Mouse (Mus musculus) hematopoietic stem cell, adult 5-6 weeks (primary cell): ENCODE results near the gene Lekr1. TPM values are rescaled to one million over a fixed set of nuclear protein-coding genes. Genes with fewer than 3 reads are reported as not detected.

Experiments used
- ATAC-seq, 2 experiments: fragments of 125-278 bp in 1 of 2; replicated peaks in 1 of 2; 2 replicates each; pipeline ENCODE4 v1.8.0; 2016 to 2017; ENCODE audit warnings: inconsistent platforms in 2 of 2, mild to moderate bottlenecking in 2 of 2, moderate number of reproducible peaks in 2 of 2, low read depth in 1 of 2, moderate TSS enrichment in 1 of 2; ENCODE audit not compliant: low FRiP score in 2 of 2, poor library complexity in 2 of 2, severe bottlenecking in 2 of 2, insufficient read depth in 1 of 2, low TSS enrichment in 1 of 2
- total RNA-seq: library from RNA; stranded (forward); fragments of 172-1452, 232-1000 nt; gene quantifications from 2 replicates; pipeline ENCODE4 v1.2.3, GENCODE M21; 2017

Lekr1 gene
- total RNA-seq, 1 experiment from 2014 or later = 6.1 TPM

DNA sequence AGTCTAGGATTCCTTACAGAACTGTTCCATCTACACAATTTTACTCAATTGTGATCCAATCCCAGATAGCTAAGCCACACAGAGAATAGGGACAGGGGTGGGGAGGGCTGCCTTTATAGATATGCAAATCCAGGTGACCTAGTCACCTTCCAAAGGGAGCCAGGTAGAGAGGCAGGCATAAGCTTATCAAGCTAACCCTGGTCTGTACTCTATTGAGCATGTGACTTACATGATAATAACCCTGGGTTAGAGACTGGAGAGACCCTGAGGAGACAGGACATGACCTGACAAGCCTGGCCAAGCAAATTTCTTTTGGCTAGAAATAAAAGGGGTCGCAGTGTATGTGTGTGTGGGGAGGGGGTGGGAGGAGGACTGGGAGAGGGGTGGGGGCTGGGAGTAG, 17.1 kb upstream of the Lekr1 start:
- ATAC-seq = no peak

DNA sequence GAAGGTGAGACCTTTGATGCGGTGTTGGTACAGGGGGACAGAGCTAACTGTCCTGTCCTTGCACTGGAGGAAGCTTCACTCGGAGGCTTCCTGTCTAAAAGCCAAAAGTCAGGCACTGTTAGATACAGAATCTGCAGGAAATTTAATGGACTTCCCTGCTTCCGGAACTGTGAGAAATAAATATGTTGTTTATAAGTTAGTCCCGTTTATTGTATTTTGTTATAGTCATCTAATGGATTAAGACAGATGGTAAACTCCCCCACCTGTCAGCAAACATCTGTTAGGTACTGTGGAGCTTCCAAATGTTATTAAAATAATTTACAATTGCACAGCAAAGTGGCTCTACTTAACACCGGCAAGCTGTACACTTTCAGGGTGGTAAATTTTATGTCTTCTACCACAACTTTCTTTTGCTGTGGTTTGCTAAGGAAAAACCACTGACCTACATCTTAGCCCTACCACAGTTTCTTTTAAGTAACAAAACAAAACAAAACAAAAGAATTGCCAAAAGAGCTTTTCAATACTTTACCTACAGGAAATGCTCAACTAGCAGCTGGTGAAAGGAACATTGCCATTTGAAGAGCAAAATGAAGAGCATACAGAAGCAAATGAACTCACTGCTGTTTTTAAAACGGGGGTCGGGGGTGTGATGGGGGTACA, 15.7 kb upstream of the Lekr1 start:
- ATAC-seq = no peak

DNA sequence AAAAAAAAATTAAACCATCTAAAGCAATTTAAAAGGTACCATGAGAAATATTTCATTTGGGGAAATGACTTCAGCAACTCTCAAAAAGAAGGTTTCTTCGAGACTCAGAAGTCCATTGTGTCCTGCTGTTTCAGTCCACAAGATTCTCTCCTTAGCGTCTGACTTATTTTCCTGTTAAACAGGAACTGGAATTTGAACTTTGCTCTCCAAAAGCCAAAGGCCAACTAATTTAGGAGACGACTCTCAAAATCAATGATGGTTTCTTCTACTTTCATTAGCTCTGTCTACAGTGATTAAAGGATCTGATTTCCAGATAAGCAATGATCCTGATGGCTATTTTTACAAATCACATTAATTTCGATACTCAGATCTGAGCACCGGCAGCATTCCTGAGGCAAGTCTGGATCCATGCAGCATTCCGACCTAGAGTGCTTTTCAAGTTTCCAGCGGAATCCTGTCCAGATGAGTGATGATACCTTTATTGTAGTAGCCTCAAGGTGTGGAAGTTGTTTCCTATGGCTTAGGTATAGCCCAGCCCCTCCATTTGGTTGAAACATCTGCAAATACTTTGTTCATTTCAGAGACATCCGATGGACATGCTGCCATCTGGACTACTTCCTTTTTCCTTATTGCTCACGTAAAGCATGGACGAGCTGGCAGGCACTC, 11.4 kb upstream of the Lekr1 start:
- ATAC-seq = no peak

DNA sequence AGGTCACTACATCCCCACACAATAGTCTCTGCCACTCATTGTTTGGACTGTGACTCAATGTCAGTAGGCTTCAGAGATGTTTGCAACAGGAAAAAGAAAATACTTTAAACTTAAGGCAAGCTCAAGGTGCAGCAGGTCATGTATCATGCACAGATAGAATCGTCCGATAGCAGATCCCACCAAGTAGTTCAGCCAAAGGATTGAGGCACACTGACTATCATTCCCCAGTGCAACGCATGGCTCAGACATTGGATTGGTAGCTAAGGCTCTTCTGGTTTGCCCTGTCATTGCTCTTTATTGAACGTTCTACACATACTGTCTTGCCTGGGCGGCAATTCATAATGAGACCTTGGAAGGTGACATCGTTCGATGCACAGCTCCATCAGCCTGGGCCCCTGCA, 9.6 kb upstream of the Lekr1 start:
- ATAC-seq = no peak

DNA sequence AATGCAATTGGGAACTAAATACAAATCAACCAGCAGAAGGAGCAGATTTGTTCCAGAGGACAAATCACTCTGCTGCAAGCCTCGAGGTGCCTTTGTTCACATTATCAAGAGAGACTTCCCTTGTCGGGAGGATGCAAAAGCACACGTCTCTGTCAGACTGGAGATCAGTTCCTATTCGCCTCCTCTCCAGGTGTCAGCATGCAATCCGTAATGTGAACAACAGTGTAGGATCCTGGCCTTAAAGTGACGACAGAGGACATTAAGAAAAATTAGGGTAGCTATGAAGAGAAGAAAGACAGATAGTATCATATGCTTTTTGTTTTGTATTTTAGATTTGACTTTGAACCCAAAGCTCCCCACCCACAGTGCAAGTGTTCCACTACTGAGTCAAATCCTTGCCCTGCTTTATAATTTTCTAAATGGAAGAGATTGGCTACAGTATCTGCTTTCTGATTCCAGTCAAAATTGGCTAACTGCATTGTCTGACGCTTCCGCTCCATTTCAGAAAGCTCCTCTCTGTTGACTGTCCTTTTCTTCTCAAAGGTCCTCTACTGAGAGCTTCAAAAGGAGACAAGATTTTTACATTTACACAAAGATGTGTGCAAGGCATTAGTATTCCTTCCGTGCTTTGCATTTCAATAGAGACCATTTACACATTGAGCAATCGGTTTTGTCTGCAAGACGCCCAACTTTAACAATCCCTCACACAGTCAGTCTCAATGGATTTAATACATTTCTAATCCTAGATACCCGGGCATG, 8.9 kb upstream of the Lekr1 start:
- no peak for ATAC-seq

DNA sequence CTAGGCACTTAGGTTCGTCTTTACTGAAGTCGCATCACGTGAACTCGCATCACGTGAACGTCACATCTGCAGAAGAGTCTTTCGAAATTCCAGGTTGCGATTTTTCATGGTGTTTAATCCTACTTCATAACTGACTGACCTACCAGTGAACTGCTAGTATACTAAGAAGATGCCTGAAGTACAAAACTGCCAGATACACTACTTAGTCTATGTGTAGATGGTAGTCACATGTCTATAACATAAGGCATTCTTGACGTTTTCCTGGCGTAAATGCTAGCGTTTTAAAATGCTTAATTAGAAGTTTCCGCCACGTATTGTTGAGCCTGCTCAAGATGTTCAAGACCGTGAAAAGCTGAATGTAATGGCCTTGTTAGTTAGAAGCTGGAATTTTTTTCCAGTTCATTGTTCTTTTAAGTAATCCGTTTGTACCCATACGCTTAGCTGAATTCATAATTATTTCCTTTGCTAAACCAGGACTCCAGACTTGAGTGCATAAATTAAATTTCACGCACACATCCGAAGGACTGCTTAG, 7.9 kb upstream of the Lekr1 start:
- no peak for ATAC-seq

DNA sequence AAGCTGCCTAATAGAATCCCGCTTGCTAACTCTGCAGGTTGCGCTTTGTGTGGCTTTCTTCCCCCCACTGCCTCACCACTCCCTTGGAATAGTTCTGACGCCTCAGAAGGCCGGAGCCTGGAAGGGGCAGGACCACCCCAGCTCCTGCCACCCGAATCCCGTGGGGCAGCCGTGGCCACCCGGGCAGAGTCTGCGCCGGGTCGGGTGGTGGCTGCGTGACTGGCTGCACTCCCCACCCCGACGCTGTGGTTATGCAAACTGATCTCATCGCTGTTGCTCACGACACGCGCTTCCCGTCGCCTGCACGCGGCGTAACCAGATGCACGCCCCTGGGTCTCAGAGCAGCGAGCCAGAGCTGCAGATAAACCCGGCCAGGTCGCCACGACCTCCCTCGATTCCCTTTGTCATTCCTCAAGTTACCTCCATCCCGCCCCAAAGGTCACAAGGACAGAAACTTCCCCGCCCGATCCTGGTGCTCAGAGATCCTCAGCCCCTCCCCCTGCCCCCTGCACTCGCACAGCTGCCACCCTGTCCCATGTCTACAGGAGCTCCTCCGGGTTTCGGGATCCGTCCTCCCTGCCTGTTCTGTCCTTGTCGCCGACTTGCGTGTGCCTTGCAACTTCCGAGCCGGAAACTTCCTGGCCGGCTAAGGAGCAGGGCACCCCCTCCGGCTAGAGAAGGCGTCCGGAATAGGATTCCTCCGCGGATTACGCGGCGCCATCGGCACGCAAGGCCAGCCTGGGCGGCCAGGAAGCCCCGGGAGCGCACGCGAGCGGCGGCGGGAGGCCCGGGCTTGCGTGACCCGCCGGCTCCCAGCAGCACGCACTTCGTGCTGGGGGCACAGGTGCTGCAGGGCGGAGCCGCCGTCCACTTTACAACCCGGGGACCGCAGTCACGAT, 7.1 kb upstream of the Lekr1 start:
- peak; percentile 92 to 96 for ATAC-seq

DNA sequence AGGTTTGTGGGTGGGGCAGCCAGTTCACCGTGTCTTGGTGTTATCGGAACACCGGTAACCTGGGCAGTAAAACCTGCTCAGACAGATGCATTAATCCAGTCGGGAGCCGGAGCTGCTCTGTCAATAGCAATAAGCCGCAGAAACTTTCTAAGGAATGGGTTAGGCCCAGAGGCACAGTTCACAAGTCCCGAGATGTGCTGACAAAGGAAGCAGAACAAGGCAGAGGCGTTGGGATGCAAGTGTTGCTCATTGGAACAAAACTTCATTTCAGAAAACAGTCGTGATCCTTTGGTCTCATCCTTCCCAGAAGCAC, 6.5 kb upstream of the Lekr1 start:
- ATAC-seq = no peak

DNA sequence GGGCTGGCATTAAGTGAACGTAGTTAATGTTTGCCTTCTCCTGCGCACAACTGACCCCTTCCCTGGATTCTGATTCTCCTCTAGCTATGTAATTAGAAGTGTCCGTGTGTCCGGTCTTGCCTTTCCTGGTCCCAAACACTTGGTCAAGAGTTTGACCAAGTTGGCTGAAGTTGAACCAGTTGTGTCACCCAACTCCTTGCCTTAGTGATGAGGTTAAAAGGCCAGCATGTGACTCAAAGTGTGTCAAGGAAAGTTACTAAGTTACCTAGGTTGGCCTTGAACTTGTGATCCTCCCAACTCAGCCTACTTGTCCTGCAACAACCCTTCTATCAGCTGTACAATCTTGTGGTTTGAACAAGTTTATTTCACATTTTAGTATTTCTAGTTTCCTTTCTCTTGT, 5.7 kb upstream of the Lekr1 start:
- no peak for ATAC-seq

DNA sequence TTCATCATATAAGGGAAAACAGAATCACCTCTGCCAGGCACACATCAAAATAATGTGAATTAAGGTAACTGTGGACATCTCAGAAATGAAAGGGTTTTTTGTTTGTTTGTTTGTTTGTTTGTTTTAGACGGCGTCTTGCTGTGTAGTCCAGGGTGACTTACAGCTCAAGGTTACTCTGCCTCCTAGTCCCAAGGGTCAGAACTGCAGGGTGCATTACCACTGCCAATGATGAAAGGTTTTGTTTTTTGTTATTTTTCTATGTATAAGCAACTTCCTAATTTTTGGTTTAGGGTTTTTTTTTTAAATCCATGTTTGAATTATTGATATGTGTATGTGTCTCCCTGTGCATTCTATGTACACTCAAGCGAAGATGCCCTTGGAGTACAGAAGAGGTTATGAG, 4.3 kb upstream of the Lekr1 start:
- no peak for ATAC-seq

DNA sequence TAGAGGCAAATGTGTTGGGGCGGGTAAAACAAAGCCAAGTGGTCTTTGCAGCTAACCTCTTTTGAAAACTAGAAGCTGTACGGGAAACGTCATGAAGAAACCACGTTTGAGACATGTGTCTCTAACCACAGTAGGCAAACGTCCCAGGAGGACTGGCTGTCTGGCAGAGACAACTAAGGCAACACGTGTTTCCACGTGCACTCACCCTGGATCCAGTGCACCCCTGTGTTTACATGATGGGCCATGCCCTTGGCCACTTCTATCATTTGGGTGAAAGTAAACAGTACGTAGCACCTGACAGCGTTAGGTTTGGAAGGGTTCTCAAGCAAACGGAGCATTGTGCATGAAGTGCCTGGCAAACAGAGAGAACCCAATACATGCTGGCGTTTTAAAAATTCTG, 2.9 kb upstream of the Lekr1 start:
- ATAC-seq = 0 out of 4 replicates have a peak, but pooled peaks of 1 of the 2 experiments have one; percentile 2

DNA sequence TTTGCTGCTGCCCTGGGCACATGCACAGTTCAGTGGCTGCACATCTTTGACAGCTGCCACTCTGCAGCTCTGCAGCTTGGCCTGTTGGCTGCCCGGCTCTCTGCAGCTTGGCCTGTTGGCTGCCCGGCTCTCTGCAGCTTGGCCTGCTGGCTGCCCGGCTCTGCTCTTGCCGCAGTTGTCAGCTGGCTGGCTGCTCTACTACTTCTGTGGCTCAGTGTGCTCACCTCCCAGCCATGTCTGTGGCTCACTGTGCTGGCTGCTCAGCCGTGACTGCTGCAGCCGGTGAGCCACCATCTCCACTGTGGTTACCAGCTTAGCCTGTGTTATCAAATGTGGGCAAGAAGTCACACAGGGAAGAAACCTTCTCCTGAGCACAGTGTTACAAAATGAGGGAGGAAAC, 4.2 kb downstream of the Lekr1 start:
- no peak for ATAC-seq

DNA sequence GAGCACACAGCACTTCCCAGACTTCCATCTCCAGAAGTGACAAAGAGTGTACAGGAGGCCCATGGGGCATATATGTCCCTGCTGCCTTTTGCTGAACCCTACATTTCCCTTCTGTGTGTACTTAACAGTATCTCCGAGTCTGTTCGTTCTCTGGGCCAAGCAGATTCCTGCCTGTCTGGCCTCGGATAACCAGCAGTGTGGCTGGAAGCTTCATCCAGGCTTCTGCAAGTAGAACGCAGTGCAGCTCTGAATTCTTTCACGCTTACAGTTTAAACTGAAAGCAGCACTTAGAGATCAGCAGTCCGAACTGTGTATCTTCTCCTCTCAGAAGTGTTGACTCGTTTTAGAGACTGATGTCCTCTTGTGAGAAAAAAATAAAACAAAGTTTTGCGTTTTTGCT, 7.7 kb downstream of the Lekr1 start:
- ATAC-seq = no peak

DNA sequence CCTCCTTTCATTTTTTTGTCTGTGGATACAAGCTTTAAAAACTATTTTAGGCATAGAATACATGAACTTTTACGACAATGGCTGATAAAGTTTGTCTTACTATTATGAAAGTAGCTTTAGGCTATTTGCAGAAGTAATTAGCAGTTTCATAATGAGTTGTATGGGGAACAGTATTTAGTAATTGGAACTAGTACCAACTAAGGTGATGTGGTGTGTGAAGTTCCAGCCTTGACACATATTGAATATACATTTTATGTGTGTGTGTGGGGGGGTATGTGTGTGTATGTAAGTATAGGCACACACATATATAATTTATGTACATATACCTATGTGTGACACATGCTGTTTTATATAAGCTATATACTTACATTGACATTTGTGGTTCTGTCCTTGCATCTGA, 14.6 kb downstream of the Lekr1 start:
- no peak for ATAC-seq

DNA sequence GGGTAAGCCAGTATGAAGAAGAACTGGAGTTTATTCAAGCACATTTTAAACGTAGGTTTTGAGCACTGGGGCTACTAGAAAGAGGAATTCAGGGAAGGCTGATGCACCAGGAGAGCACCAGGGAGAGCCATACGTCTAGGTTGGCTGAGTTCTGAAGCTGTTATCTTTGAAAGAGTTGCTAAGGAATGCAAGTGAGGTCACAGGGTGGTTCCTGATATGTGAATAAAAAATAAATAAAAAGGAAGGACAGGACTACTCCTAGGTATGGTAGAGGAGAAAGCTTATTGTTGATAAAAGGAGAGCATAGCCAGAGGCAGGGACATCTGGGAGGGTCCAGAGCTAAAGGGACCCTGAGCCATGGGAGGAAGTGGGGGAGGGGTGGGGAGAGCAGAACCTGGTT, 23.7 kb downstream of the Lekr1 start:
- ATAC-seq = no peak

DNA sequence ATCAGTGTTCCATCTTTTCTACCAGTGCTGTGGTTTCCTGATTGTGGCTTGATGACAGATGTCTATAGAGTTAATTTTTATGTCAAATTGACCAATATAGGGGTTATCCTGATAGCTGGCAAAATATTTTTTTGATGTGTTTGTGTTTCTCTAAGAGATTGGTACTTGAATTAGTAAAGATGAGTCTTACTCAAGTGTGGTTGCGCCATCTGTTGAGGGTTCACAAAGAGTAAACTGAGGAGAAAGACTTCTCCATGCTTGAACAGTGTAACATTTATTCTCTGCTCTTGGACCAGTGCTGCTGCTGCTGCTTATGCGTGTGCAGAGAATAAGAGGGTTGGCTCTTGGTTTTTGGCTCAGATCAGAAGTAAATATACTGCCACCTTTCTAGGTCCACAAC, 24.8 kb downstream of the Lekr1 start:
- no peak for ATAC-seq

DNA sequence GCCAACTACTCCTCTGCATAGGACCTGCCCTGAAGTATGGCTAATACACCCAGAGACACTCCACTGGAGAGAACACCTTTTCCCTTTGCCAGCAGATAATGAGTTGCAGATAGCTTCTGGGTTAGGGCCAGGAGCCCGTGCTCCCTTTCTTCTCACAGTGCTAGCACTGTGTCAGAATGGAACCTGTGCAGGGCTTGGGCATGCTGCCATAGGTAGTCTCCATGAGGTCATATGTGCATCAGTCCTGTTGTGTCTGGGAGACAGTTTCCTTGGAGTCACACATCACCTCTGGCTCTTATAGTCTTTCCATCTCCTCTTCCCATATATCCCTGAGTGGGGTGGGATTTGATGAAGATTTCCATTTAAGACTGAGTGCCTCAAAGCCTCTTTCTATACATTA, 33.7 kb downstream of the Lekr1 start:
- no peak for ATAC-seq

DNA sequence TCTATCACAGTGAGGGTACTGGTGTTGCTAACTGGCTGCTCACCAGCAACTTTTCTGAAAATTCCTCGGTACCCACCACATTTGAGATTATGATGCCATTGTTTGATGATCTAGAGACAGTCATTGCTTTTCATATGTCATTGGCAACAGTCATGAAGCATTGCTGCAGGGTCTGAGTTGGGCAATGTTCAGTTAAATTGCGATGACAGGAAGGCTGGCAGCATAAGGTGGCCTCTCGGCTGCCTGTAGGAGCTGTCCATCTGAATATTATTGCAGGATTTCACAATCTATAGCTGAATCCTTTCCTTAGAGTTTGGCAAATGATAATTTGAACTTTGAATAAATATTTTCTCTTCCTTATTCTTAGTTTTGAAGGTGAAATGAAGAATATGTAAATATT, 48.3 kb downstream of the Lekr1 start:
- ATAC-seq = peak in 1 of 2 experiments; percentile 39; a peak in 1 of 4 replicates
